Mouse (Mus musculus) lung, postnatal 0 days (tissue): ENCODE measurements around the gene Opcml.

Experiments
- CTCF ChIP-seq: IDR thresholded peaks from 2 replicates; pipeline ENCODE4 v1.5.1; 2016; ENCODE audit warnings: antibody characterized with exemption, mild to moderate bottlenecking
- EP300 ChIP-seq: IDR thresholded peaks from 2 replicates; pipeline ENCODE4 v1.6.1; 2016; ENCODE audit warnings: antibody characterized with exemption, mild to moderate bottlenecking, control low read depth

GRCm38 (mm10) chr9:28336511-28337208, 546.1 kb downstream of the Opcml start:
- TF ChIP-seq CTCF = no peak
- no peak for TF ChIP-seq EP300
